Mouse (Mus musculus): ENCODE measurements around the gene Ugt1a8. TPM values are rescaled to one million over a fixed set of nuclear protein-coding genes. Genes with fewer than 3 reads are reported as not detected.
"Not testable (repeated sequence)": the region's sequence is repeated elsewhere in the genome, so short reads cannot be mapped to it uniquely, and the experiment has no call there.

The Ugt1a8 gene
- polyA plus RNA-seq, 1 experiment from 2014 or later = not detected

GRCm38 (mm10) chr1:88121521-88121920, 33.9 kb downstream of the Ugt1a8 start:
- H3K27ac ChIP-seq; H3K4me3 ChIP-seq (replicated peaks); H3K36me3 ChIP-seq; H3K9ac ChIP-seq; H3K27me3 ChIP-seq; H3K4me1 ChIP-seq; H3K4me2 ChIP-seq; H3K9me3 ChIP-seq (replicated peaks); ATAC-seq (replicated peaks; ENCODE audit: low FRiP score): not testable (repeated sequence)
- WGBS = no CpG with 5 or more reads among the region's 1 CpGs

GRCm38 (mm10) chr1:88125827-88126360, 38.3 kb downstream of the Ugt1a8 start:
- not testable (repeated sequence) for ATAC-seq (replicated peaks; ENCODE audit: low FRiP score); H3K9ac ChIP-seq; H3K4me1 ChIP-seq; H3K36me3 ChIP-seq; H3K27ac ChIP-seq; H3K27me3 ChIP-seq; H3K9me3 ChIP-seq (replicated peaks); H3K4me3 ChIP-seq (replicated peaks); H3K4me2 ChIP-seq
- WGBS = 81% methylated on average over 4 of the region's 4 CpGs

GRCm38 (mm10) chr1:88129091-88129490, 41.5 kb downstream of the Ugt1a8 start:
- not testable (repeated sequence) for H3K27me3 ChIP-seq; H3K4me3 ChIP-seq (replicated peaks); H3K4me2 ChIP-seq; H3K9ac ChIP-seq; H3K9me3 ChIP-seq (replicated peaks); ATAC-seq (replicated peaks; ENCODE audit: low FRiP score); H3K4me1 ChIP-seq; H3K36me3 ChIP-seq; H3K27ac ChIP-seq
- WGBS = 93% methylated on average over 2 of the region's 2 CpGs

GRCm38 (mm10) chr1:88130223-88130622, 42.6 kb downstream of the Ugt1a8 start:
- not testable (repeated sequence) for H3K9ac ChIP-seq; H3K36me3 ChIP-seq; ATAC-seq (replicated peaks; ENCODE audit: low FRiP score); H3K9me3 ChIP-seq (replicated peaks); H3K4me3 ChIP-seq (replicated peaks); H3K27me3 ChIP-seq; H3K4me2 ChIP-seq; H3K27ac ChIP-seq
- peaks cover 11% of the 10 kb centered on the region for H3K4me1 ChIP-seq
- 88% methylated on average over 1 of the region's 1 CpGs for WGBS

GRCm38 (mm10) chr1:88133908-88134456, 46.4 kb downstream of the Ugt1a8 start:
- no peaks in the 10 kb centered on the region for H3K27me3 ChIP-seq
- H3K27ac ChIP-seq = peak overlapping the region; percentile 71
- no peak overlapping the region for H3K4me3 ChIP-seq (replicated peaks)
- ATAC-seq (replicated peaks; ENCODE audit: low FRiP score) = no peak
- H3K9ac ChIP-seq = no peak overlapping the region
- peaks cover 11% of the 10 kb centered on the region for H3K4me1 ChIP-seq
- 48% methylated on average over 3 of the region's 3 CpGs for WGBS
- no peaks in the 10 kb centered on the region for H3K36me3 ChIP-seq
- no peaks in the 10 kb centered on the region for H3K9me3 ChIP-seq (replicated peaks)
- no peak overlapping the region for H3K4me2 ChIP-seq

GRCm38 (mm10) chr1:88134457-88135011, 46.9 kb downstream of the Ugt1a8 start, which contains the start of gene Ugt1a6a:
Ugt1a6a (plus strand) TSS chr1:88134809.
- H3K27me3 ChIP-seq; H3K9me3 ChIP-seq (replicated peaks); ATAC-seq (replicated peaks; ENCODE audit: low FRiP score); H3K4me2 ChIP-seq; H3K4me3 ChIP-seq (replicated peaks); H3K9ac ChIP-seq; H3K36me3 ChIP-seq: not testable (repeated sequence)
- peak within 1 kb of the TSS; percentile 71 for H3K27ac ChIP-seq
- WGBS = 34% methylated on average over 5 of the region's 5 CpGs
- peaks cover 11% of the 10 kb centered on the region for H3K4me1 ChIP-seq

GRCm38 (mm10) chr1:88135229-88135904, 47.8 kb downstream of the Ugt1a8 start:
- ATAC-seq (replicated peaks; ENCODE audit: low FRiP score) = not testable (repeated sequence)

GRCm38 (mm10) chr1:88136646-88137045, 49.0 kb downstream of the Ugt1a8 start:
- Histone ChIP-seq H3K27me3 (no peaks in the 10 kb centered on the region), H3K4me2 (no peak overlapping the region), H3K36me3 (no peaks in the 10 kb centered on the region), H3K27ac (no peak overlapping the region), H3K9me3 (replicated peaks) (no peaks in the 10 kb centered on the region), H3K4me1 (peaks cover 11% of the 10 kb centered on the region), H3K9ac (no peak overlapping the region), H3K4me3 (replicated peaks) (no peak overlapping the region)
- no peak for ATAC-seq (replicated peaks; ENCODE audit: low FRiP score)
- 59% methylated on average over 2 of the region's 2 CpGs for WGBS

More at GRCm38 (mm10) chr1:88135229-88135904, 47.8 kb downstream of the Ugt1a8 start:
- not testable (repeated sequence) for H3K4me3 ChIP-seq (replicated peaks); H3K27me3 ChIP-seq; H3K36me3 ChIP-seq; H3K27ac ChIP-seq; H3K4me2 ChIP-seq; H3K9ac ChIP-seq; H3K9me3 ChIP-seq (replicated peaks)
- H3K4me1 ChIP-seq = peaks cover 11% of the 10 kb centered on the region
- 96% methylated on average over 6 of the region's 6 CpGs for WGBS

GRCm38 (mm10) chr1:88137264-88137663, 49.7 kb downstream of the Ugt1a8 start:
- no peaks in the 10 kb centered on the region for H3K9me3 ChIP-seq (replicated peaks)
- H3K4me3 ChIP-seq (replicated peaks) = no peak overlapping the region
- no peaks in the 10 kb centered on the region for H3K36me3 ChIP-seq
- no peaks in the 10 kb centered on the region for H3K27me3 ChIP-seq
- no peak for ATAC-seq (replicated peaks; ENCODE audit: low FRiP score)
- H3K4me2 ChIP-seq = no peak overlapping the region
- WGBS = 82% methylated on average over 3 of the region's 3 CpGs
- peaks cover 11% of the 10 kb centered on the region for H3K4me1 ChIP-seq
- H3K9ac ChIP-seq = no peak overlapping the region
- H3K27ac ChIP-seq = no peak overlapping the region

- ATAC-seq (replicated peaks; ENCODE audit: low FRiP score) = no peak
- Histone ChIP-seq H3K4me2 (no peak overlapping the region), H3K9ac (no peak overlapping the region), H3K9me3 (replicated peaks) (no peaks in the 10 kb centered on the region), H3K4me1 (peaks cover 11% of the 10 kb centered on the region), H3K27me3 (no peaks in the 10 kb centered on the region), H3K36me3 (no peaks in the 10 kb centered on the region), H3K4me3 (replicated peaks) (no peak overlapping the region), H3K27ac (no peak overlapping the region)
- 82% methylated on average over 1 of the region's 1 CpGs for WGBS
Observed at GRCm38 (mm10) chr1:88138145-88138544, 50.5 kb downstream of the Ugt1a8 start.

GRCm38 (mm10) chr1:88140492-88140891, 52.9 kb downstream of the Ugt1a8 start:
- not testable (repeated sequence) for H3K27ac ChIP-seq; H3K4me2 ChIP-seq; H3K27me3 ChIP-seq; H3K9me3 ChIP-seq (replicated peaks); H3K36me3 ChIP-seq; H3K9ac ChIP-seq; H3K4me3 ChIP-seq (replicated peaks); H3K4me1 ChIP-seq
- ATAC-seq (replicated peaks; ENCODE audit: low FRiP score) = peak; percentile 83
- WGBS = 43% methylated on average over 1 of the region's 1 CpGs

- 3% methylated on average over 5 of the region's 5 CpGs for WGBS
- H3K36me3 ChIP-seq; H3K4me1 ChIP-seq; H3K4me2 ChIP-seq; H3K27me3 ChIP-seq; H3K9me3 ChIP-seq (replicated peaks); H3K9ac ChIP-seq; H3K27ac ChIP-seq; H3K4me3 ChIP-seq (replicated peaks): not testable (repeated sequence)
- ATAC-seq (replicated peaks; ENCODE audit: low FRiP score) = 0 out of 2 replicates have a peak, but pooled peaks have one; percentile 36
Observed at GRCm38 (mm10) chr1:88143966-88144675, 56.5 kb downstream of the Ugt1a8 start.

Data from kidney, embryonic 15.5 days (tissue).